Mouse (Mus musculus) layer of hippocampus, postnatal 25 days (tissue): ENCODE measurements around the gene Gsk3b. TPM values are rescaled to one million over a fixed set of nuclear protein-coding genes. Genes with fewer than 3 reads are reported as not detected.

Experiments
- DNase-seq, 2 experiments: peaks; one replicate each; pipeline ENCODE4 v3.0.0; 2022; ENCODE audit warnings: mixed read lengths in 2 of 2, low spot score in 1 of 2; ENCODE audit errors: extremely low spot score in 1 of 2
- total RNA-seq, 2 experiments: library from RNA; stranded (reverse); gene quantifications; 2 replicates each; pipeline ENCODE4 v1.2.3; 2021

Gsk3b gene
- total RNA-seq, 2 experiments from 2014 or later: 139 to 153 TPM

- no peak for DNase-seq
Observed at GRCm38 (mm10) chr16:38272483-38272882, 183.7 kb downstream of the Gsk3b start.

- no peak for DNase-seq
Observed at GRCm38 (mm10) chr16:38274737-38275136, 185.9 kb downstream of the Gsk3b start.

GRCm38 (mm10) chr16:38279794-38280193, 191.0 kb downstream of the Gsk3b start:
- no peak for DNase-seq

GRCm38 (mm10) chr16:38280951-38281350, 192.2 kb downstream of the Gsk3b start:
- no peak for DNase-seq

DNA sequence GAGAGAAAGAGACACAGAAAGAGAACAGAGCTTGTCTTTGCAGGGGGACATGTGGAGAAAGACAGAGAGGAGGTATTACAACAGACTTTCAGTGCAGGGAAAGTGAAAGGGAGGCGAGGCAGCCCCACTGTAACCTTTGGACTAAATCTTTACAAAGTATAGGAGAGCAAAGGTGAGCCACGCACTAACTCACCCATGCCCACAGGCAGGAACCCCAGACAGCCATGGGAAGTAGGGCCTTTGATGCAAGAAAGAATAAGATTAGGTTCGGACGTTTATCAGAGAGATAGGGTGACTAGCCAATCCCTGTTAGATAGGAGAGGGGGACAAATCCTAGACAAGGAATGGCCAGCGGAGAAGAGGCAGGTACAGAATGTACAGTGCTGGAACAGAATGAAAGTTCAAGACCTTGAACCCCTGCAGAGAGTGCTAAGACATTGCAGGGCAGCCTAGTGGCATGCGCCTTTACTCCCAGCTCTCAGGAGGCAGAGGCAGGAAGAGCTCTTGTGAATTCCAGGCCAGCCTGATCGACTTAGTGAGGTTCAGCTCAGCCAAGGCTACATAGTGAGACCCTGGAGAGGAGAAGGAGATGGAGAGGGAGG, 193.9 kb downstream of the Gsk3b start:
- no peak for DNase-seq

DNA sequence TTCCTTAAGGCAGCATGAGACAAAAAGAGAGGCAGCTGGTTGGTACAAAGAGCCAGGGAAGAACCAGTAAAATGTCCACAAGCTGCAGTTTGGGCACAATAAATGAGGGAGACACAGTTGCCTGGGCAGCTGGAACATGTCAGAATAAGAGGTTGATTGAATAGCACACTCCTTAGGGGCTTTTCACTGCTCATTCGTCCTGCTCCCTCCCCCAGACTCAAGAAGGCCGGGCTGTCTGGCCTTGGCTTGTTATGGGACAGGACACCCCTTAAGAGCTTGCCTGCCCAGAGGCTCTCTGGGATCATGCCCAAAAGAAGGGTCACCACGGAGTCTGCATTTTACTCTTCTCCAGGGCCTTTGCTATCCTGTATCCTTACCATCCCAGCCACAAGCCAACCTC, 194.5 kb downstream of the Gsk3b start:
- DNase-seq: no peak

- no peak for DNase-seq
Observed at GRCm38 (mm10) chr16:38285801-38286200, 197.0 kb downstream of the Gsk3b start.

DNA sequence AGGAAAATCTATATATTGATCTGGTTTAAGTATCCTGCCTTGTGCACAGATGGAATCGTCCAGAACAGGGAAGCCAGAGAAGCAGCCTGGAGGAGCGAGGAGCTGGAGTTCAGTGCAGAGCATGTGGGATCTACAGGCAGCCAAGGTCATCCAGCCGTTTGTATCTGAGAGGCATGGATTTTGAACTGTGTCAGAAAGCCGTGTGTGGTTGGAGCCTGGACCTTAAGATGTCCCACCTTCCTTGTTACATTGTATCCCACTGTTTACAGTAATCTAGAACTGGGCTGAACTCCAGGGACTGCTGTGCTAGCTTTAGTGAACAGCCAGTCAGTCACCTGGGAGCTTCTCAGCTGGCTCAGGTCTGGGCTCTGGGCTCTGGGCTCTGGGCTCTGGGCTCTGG, 197.7 kb downstream of the Gsk3b start:
- DNase-seq: no peak

GRCm38 (mm10) chr16:38287357-38287756, 198.6 kb downstream of the Gsk3b start:
- no peak for DNase-seq

DNA sequence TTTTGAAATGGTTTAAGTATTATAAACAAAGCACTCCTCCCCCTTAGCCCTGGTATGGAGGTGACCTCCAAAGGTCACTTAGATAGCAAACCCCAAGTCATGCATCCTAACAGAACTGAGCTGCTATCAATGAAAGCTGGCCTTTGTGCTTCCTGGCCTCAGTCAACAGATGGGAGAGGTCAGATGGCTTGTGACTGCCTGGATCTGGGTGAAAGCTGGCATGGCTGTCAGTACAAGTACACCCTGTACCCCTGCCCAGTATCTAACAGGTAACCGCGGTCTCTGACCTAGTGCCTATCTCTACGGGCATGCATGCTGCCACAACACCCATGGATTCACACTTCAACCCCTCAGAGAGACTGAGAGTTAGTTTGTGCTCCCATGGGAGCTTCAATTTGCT, 199.0 kb downstream of the Gsk3b start:
- DNase-seq: no peak

DNA sequence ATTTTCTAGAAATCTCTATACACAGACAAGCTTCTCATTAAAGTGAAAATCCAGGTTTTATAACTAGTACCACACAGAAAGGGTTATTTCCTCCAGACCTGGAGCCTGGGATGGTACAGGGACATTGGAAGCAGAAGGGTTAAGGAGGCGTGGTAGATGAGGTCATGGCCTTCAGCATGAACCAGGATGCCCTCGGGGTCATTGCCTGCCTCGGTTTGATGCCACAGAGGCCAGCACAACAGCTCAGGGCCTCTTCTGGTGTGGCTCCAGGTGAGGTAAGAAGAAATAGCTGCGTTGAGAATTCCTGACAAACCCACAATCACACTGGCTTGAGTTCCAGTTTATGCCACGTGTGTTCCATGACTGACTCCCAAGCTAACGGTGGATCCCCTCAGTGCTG, 200.1 kb downstream of the Gsk3b start:
- DNase-seq: no peak

DNA sequence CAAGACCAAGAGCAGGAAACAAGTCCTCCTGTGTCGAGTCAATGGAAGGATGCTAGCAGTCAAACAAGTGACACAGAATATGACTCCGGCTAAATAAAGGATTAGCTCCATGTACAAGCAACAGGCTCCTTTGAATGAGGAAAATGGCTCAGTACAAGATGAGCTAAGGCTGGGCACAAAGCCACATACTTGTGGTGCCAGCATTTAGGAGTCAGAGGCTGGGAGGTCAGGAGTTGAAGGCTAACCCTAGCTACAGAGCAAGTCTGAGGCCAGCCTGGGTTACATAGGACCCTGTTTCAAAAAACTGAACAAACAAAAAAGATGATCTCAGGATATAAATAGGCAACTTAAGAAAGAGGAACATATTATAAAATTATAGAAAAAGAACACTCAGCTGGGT, 201.3 kb downstream of the Gsk3b start:
- DNase-seq: no peak

DNA sequence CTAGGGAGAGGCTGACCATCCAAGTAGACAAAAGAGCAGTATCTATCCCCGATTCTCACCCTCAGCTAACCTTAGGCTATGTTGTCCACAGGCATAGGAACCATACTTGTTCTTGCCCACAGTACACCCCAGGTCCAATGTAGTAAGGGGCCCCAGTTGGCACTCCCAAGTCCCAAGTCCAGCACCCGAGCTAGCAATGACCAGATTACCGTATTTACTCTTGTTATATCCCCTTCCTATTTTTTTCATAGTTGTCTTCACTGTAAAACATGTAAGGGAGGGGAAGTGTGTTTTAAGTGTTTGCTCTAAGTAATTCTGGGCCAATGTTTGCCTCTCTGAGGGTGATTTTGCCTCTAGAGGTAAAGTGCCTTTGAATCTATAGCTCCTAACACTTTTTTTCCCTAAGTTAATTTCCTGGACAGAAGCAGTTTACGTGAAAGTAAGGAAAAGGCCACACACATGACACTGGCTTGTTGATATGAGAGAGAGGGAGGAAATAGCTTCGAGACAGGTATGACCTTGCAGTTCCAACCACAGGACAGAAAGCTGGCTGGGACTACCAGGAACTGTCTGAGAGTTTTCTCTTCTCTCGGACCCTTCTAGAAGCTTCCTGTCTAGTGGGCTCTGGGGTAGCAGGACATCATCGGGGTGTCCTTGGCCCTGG, 206.0 kb downstream of the Gsk3b start, which contains the start of gene Nr1i2:
Nr1i2 (minus strand) TSS at position 140 of the 664 bp plus-strand sequence.
- no peak for DNase-seq

DNA sequence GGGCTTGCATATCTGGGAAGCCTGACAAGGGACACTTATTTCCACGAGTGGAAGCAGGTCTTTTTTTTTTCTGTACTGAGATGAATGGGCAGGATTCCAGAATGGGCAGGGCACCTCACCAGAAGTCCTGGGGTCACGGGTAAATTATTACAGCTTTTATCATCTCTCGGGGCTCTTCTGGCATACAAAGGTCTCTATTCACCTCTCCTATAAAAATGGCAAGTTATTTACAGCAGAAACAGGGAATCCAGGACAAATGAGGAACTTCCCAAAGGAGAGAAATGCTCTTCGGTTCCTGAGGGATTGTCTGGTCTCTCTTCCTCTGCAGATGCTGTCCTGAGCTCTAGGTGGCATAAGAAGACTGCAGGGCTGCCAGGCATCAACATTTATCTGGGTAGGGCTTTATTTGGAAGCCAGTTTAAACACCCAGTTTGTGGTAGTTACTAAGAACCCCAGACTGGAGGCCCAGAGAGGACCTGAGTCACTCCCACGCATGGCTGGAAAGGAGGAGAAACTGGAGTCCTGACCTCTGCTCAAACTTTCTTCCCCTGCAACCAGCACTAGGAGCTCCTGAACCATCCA, 206.6 kb downstream of the Gsk3b start:
- no peak for DNase-seq

Other genes starting within 250 kb of the Gsk3b start
- not detected for gene Gm36028, start 227.9 kb upstream of the Gsk3b start, total RNA-seq
- 100 to 1,000 TPM; 102 to 104 TPM for gene Lrrc58, start 220.6 kb upstream of the Gsk3b start, total RNA-seq
- under 1 TPM; 0.76 to 0.77 TPM for gene Gpr156, start 172.5 kb upstream of the Gsk3b start, total RNA-seq
- gene Nr1i2, start 205.8 kb downstream of the Gsk3b start, total RNA-seq: not detected